ENCODE assay signal across 8 mouse cellular contexts in genomic region chr8:70476333-70477268, GRCm38 (mm10). TPM values are rescaled to one million over a fixed set of nuclear protein-coding genes. Genes with fewer than 3 reads are reported as not detected.
DNase-seq lines count a peak whose midpoint lies in the region; ATAC-seq lines count a peak whose summit lies in the region.

Gene Klhl26, minus strand, starts transcription at chr8:70476968.

- H3K27me3 ChIP-seq in heart, embryonic 13.5 days (replicated peaks), result peaks cover 40% of the 10 kb centered on the region
- peaks cover 39% of the 10 kb centered on the region for H3K27me3 ChIP-seq in liver, embryonic 12.5 days (replicated peaks)
- H3K27me3 ChIP-seq in stomach, embryonic 15.5 days (replicated peaks), result no peaks in the 10 kb centered on the region

- ATAC-seq in heart, embryonic 13.5 days (ENCODE audit: extremely low read depth, insufficient number of reproducible peaks, low FRiP score, low TSS enrichment), result peak; percentile 84
- ATAC-seq in liver, embryonic 12.5 days, result peak; percentile 84
- peak; percentile 92 for ATAC-seq in stomach, embryonic 15.5 days (ENCODE audit: insufficient read depth, low FRiP score, low read depth)

- peak within 1 kb of the TSS; percentile 94 for H3K9ac ChIP-seq in heart, embryonic 13.5 days
- H3K9ac ChIP-seq in liver, embryonic 12.5 days, result peak within 1 kb of the TSS; percentile 92
- peak within 1 kb of the TSS; percentile 75 for H3K9ac ChIP-seq in stomach, embryonic 15.5 days

- H3K36me3 ChIP-seq in heart, embryonic 13.5 days, result 0 out of 2 replicates have a peak, but pooled peaks cover 3% of the 10 kb centered on the region
- H3K36me3 ChIP-seq in liver, embryonic 12.5 days, result peaks cover 10% of the 10 kb centered on the region; the same call in 1 of the 2 replicates
- H3K36me3 ChIP-seq in stomach, embryonic 15.5 days, result 0 out of 2 replicates have a peak, but pooled peaks cover 3% of the 10 kb centered on the region

- peak; percentile 96 for DNase-seq in CD4-positive, CD25-positive, alpha-beta regulatory T cell, adult 2 months (ENCODE audit: low read depth, low spot score)
- peak; percentile 82 for DNase-seq in fat pad, adult 2 months (ENCODE audit: extremely low read depth, low read depth, low spot score)
- DNase-seq in kidney, postnatal 10 days, result peak; percentile 98
- peak; percentile 97 for DNase-seq in natural killer cell, adult 2 months (ENCODE audit: low spot score in 2 of 2)

- H3K9me3 ChIP-seq in heart, embryonic 13.5 days, result no peaks in the 10 kb centered on the region
- no peaks in the 10 kb centered on the region for H3K9me3 ChIP-seq in liver, embryonic 12.5 days (replicated peaks)
- no peaks in the 10 kb centered on the region for H3K9me3 ChIP-seq in stomach, embryonic 15.5 days

- H3K4me1 ChIP-seq in brown adipose tissue, adult 24 weeks (ENCODE audit: control insufficient read depth, insufficient read depth, insufficient read length, low read length), result peaks cover 9% of the 10 kb centered on the region
- H3K4me1 ChIP-seq in heart, embryonic 13.5 days, result peaks cover 25% of the 10 kb centered on the region
- H3K4me1 ChIP-seq in liver, embryonic 12.5 days, result peaks cover 35% of the 10 kb centered on the region
- peaks cover 13% of the 10 kb centered on the region; the same call in 1 of the 2 replicates for H3K4me1 ChIP-seq in stomach, embryonic 15.5 days

- no peak within 1 kb of the TSS for H3K27ac ChIP-seq in brown adipose tissue, adult 24 weeks (replicated peaks; ENCODE audit: low read depth, low read length)
- peak within 1 kb of the TSS; percentile 67 for H3K27ac ChIP-seq in heart, embryonic 13.5 days (replicated peaks)
- peak within 1 kb of the TSS; percentile 86 for H3K27ac ChIP-seq in liver, embryonic 12.5 days
- H3K27ac ChIP-seq in stomach, embryonic 15.5 days, result peak within 1 kb of the TSS; percentile 75

- H3K4me2 ChIP-seq in heart, embryonic 13.5 days, result peak within 1 kb of the TSS; percentile 88
- peak within 1 kb of the TSS; percentile 77 for H3K4me2 ChIP-seq in liver, embryonic 12.5 days
- H3K4me2 ChIP-seq in stomach, embryonic 15.5 days, result peak within 1 kb of the TSS; percentile 80

- H3K4me3 ChIP-seq in brown adipose tissue, adult 24 weeks (ENCODE audit: insufficient read depth, low read depth, low read length), result peak within 1 kb of the TSS; percentile 86
- H3K4me3 ChIP-seq in heart, embryonic 13.5 days, result peak within 1 kb of the TSS; percentile 83
- peak within 1 kb of the TSS; percentile 79 for H3K4me3 ChIP-seq in liver, embryonic 12.5 days
- peak within 1 kb of the TSS; percentile 62 for H3K4me3 ChIP-seq in stomach, embryonic 15.5 days (replicated peaks)

- under 1% methylated on average over 53 of the region's 53 CpGs for WGBS in heart, embryonic 13.5 days
- WGBS in liver, embryonic 12.5 days (ENCODE audit: insufficient replicate concordance), result under 1% methylated on average over 53 of the region's 53 CpGs
- WGBS in stomach, embryonic 15.5 days, result under 1% methylated on average over 53 of the region's 53 CpGs

RNA-seq across cellular contexts. Expression of gene Klhl26, which starts in this region (rescaled TPM):
- 9.3 and 9.5 TPM in 2 replicates for polyA plus RNA-seq in brown adipose tissue, adult 24 weeks (2012; ENCODE audit: insufficient read depth, insufficient read length, missing spikeins)
- 11.2 and 12.4 TPM in 2 replicates for polyA plus RNA-seq in heart, embryonic 13.5 days (2015; fragmentation: Nextera tagmentation; extraction: Ambion mirVana)
- polyA plus RNA-seq in liver, embryonic 12.5 days (2016; fragmentation: Nextera tagmentation; extraction: Ambion mirVana), result 9.4 and 9.5 TPM in 2 replicates
- 20.5 and 20.7 TPM in 2 replicates for polyA plus RNA-seq in stomach, embryonic 15.5 days (2015; fragmentation: Nextera tagmentation; extraction: Ambion mirVana)
